Mouse (Mus musculus): ENCODE measurements around the gene Lrrc27. TPM values are rescaled to one million over a fixed set of nuclear protein-coding genes. Genes with fewer than 3 reads are reported as not detected.

Lrrc27 gene
- polyA plus RNA-seq, 1 experiment: not detected

DNA sequence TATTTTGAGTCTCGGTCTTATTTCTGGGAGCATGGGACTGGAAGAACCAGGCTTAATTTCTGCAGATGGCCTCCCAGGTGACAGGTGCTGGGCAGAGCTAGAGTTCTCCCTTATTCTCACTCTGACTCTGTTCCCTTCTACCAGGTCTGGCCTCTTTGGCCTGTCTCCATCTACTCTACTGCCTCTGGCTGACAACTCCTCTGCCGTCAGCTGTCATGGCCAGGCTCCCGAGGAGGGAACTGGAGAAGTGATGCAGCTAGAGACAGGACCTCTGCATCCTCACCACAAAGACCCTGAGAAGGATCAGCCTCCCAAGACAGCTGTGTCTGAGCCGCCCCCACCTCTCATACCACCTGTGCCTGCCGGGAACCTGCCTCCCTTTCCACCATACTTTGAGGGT is 41.8 kb downstream of the Lrrc27 start:
- Histone ChIP-seq H3K9me3 (ENCODE audit: control insufficient read depth, low read length) (no peaks in the 10 kb centered on the region), H3K4me1 (ENCODE audit: control insufficient read depth) (peaks cover 5% of the 10 kb centered on the region), H3K4me3 (replicated peaks) (no peak overlapping the region), H3K27me3 (ENCODE audit: control insufficient read depth) (peaks cover 4% of the 10 kb centered on the region), H3K36me3 (ENCODE audit: control insufficient read depth) (peaks cover 2% of the 10 kb centered on the region; the same call in 1 of the 2 replicates)
- TF ChIP-seq GATA1 (IDR thresholded peaks at IDR 0.05; ENCODE audit: low read length) (no peak), TAL1 (IDR thresholded peaks at IDR 0.05; ENCODE audit: low read length) (no peak)

DNA sequence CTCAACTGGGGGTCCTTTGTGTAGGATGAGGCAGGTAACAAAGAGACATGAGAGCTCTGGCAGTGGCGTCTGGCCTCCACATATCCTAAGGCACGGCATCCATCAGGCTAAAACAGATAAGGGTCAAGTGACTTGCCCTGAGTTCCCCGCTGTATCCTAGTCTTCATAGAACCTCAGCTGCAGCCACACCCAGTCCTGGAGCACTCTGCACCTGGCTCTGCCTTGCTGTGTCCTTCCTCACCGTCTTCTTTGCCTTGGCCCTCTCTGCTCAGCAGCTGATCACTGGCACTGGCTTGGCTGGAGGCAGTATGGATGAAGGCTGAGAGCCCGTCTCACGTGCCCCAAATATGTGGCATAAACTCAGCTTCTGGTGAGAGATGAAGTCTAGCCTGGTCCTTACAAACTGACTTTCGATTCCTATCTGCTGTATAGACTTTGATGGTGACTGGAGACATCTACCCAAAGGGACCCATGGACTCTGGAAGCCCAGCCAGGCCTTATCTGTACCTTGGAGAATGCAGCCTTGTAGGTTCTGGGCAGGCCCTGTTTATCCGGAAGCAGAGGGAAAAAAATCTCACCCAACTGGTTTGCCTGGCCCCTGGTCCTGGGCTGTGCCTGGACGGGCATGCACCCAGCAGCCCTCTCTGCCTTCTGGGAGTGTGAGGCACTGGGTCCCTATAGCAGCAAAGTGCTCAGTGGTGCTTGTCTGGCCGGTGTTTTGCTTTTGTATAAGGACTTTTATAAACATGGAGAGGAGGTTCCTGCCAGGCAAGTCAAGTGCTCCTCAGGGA is 45.2 kb downstream of the Lrrc27 start:
- H3K27me3 ChIP-seq (ENCODE audit: control insufficient read depth): no peaks in the 10 kb centered on the region
- H3K36me3 ChIP-seq (ENCODE audit: control insufficient read depth): peaks cover 2% of the 10 kb centered on the region; the same call in 1 of the 2 replicates
- H3K4me3 ChIP-seq (replicated peaks): no peak overlapping the region
- H3K9me3 ChIP-seq (ENCODE audit: control insufficient read depth, low read length): no peaks in the 10 kb centered on the region
- H3K4me1 ChIP-seq (ENCODE audit: control insufficient read depth): peaks cover 1% of the 10 kb centered on the region; the same call in 1 of the 2 replicates
- no peak for TF ChIP-seq TAL1 (IDR thresholded peaks at IDR 0.05; ENCODE audit: low read length)
- TF ChIP-seq GATA1 (IDR thresholded peaks at IDR 0.05; ENCODE audit: low read length): no peak

DNA sequence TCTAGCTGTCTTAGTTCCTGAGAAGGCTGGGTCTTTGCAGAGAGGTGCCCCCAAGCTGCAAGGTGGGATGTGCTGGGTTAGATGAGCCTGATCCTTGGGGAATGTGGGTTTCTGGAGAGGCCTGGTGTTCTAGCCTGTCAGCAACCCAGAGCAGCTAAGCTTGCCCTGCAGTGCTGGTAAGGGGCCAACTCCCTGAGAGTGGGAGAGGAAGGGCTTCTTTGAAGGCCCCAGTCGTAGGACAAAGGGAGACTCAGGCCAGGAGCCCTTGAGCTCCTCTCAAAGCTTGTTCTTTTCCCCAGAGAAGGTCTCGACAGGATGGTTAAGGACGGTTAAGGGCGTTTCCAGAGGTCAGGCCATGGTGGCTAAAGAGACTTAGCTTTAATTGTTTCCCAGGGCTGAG is 51.5 kb downstream of the Lrrc27 start:
- Histone ChIP-seq H3K27me3 (ENCODE audit: control insufficient read depth) (no peaks in the 10 kb centered on the region), H3K36me3 (ENCODE audit: control insufficient read depth) (no peaks in the 10 kb centered on the region; the same call in 1 of the 2 replicates), H3K4me1 (ENCODE audit: control insufficient read depth) (no peaks in the 10 kb centered on the region), H3K4me3 (replicated peaks) (no peak overlapping the region), H3K9me3 (ENCODE audit: control insufficient read depth, low read length) (no peaks in the 10 kb centered on the region)
- TF ChIP-seq TAL1 (IDR thresholded peaks at IDR 0.05; ENCODE audit: low read length): no peak
- TF ChIP-seq GATA1 (IDR thresholded peaks at IDR 0.05; ENCODE audit: low read length): no peak

DNA sequence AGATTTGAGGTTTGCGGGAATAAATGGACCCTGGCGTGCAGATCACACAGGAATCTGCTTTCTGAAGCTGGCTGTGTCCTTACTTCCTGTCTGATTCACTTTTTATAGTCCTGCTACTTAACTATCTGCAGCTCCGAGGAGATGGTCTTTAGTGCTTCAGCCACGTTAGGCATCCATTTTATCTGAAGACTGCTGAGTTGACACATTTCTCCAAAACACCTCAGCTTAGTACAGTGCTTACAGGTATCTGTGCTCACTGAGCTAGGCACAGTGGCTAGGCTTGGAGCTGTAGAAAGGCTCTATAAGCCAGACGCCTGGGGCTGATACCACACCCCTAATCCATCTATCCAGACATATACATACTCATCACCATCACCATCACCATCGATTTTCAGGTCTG is 52.8 kb downstream of the Lrrc27 start:
- TF ChIP-seq TAL1 (IDR thresholded peaks at IDR 0.05; ENCODE audit: low read length): no peak
- TF ChIP-seq GATA1 (IDR thresholded peaks at IDR 0.05; ENCODE audit: low read length): no peak
- Histone ChIP-seq H3K27me3 (ENCODE audit: control insufficient read depth) (no peaks in the 10 kb centered on the region), H3K9me3 (ENCODE audit: control insufficient read depth, low read length) (no peaks in the 10 kb centered on the region), H3K4me3 (replicated peaks) (no peak overlapping the region), H3K36me3 (ENCODE audit: control insufficient read depth) (no peaks in the 10 kb centered on the region; the same call in 1 of the 2 replicates), H3K4me1 (ENCODE audit: control insufficient read depth) (no peaks in the 10 kb centered on the region)

DNA sequence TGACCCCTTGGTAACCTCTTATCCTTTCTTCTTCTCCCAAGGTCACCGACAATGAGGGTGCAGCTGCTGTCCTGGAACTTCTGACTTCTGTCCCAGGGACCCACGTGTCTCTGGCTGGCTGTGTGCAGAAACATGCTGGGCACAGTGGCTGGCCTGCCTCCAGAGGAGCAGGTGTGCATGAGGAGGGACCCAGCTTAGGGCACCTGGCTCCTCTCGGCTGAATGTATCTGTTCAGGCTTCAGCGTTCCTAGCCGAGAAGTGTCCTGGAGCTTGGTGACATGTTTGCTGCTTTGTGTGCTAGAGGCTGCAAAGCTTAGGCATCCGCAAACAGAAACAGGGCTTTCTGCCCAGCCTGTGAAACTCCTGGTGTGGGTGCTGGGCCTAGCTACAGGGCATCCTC is 53.6 kb downstream of the Lrrc27 start:
- Histone ChIP-seq H3K9me3 (ENCODE audit: control insufficient read depth, low read length) (no peaks in the 10 kb centered on the region), H3K4me1 (ENCODE audit: control insufficient read depth) (no peaks in the 10 kb centered on the region), H3K27me3 (ENCODE audit: control insufficient read depth) (no peaks in the 10 kb centered on the region), H3K4me3 (replicated peaks) (no peak overlapping the region), H3K36me3 (ENCODE audit: control insufficient read depth) (no peaks in the 10 kb centered on the region; the same call in 1 of the 2 replicates)
- no peak for TF ChIP-seq TAL1 (IDR thresholded peaks at IDR 0.05; ENCODE audit: low read length)
- no peak for TF ChIP-seq GATA1 (IDR thresholded peaks at IDR 0.05; ENCODE audit: low read length)

DNA sequence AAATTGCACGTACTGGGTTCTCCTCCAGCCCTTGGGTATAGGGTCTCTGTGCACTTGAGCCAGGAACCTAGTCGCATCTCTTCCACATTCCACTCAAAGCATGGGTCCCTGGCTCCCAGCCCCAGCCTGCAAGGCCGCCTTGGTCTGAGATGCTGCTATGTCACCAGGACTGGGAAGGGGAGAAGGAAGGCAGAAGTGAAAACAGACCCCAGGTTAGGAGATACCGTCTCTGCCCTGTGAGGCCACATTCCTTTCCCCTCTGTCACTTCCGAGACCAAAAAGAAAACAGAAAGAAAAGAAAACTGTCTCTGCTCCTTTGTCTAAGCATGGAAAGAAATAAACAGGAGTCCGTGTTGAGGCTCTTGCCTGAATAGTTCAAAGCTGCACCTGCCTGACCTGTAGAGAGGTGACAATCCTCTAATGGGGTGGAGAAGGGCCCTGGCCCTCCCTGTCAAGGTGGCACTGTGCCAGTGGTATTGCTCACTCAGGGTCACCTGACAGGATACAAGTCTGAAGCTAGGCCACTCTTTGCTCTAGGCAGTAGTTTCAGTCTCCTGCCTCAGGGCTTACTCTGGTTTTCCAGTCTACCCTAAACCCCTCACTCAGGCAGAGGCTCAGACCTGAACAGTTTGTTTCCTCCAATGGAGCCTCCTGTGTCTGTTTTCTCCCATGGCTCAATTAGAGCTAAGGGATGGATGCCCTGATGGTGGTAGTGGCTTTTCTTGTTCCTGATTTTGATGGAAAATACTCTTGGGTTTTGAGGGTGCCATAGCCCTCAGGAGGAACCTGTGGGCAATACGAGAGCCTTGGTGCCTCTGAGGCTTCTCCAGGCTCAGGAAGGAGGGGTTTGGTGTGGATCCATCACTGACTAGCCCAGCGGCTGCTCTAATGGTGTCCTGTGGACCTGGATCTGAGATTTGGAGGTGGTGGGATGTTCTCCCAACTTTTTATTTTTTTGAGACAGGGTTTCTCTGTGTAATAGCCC is 54.4 kb downstream of the Lrrc27 start:
- no peaks in the 10 kb centered on the region; the same call in 1 of the 2 replicates for H3K4me1 ChIP-seq (ENCODE audit: control insufficient read depth)
- no peaks in the 10 kb centered on the region for H3K27me3 ChIP-seq (ENCODE audit: control insufficient read depth)
- H3K9me3 ChIP-seq (ENCODE audit: control insufficient read depth, low read length): no peaks in the 10 kb centered on the region
- no peak overlapping the region for H3K4me3 ChIP-seq (replicated peaks)
- no peak for TF ChIP-seq GATA1 (IDR thresholded peaks at IDR 0.05; ENCODE audit: low read length)
- no peak for TF ChIP-seq TAL1 (IDR thresholded peaks at IDR 0.05; ENCODE audit: low read length)
- H3K36me3 ChIP-seq (ENCODE audit: control insufficient read depth): no peaks in the 10 kb centered on the region; the same call in 1 of the 2 replicates

DNA sequence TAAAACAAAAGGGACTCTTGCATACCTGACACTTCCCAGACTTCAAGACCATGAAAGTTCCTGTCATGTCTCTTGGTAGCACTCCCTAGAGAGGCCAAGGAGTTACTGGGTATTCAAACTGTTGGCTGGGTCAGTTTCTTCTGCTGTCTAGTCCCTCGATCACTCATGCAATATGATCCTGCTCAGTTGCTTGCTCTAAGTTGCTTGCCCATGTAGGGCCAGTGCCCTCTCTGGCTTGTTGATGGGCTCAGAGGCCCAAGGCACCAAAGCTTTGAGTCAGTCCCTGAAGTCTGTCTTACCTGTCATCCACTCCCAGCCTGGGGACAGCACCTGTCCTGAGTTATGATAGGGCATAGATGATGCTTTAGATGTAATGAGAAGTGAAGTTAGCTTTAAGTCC is 58.0 kb downstream of the Lrrc27 start:
- no peaks in the 10 kb centered on the region; the same call in 1 of the 2 replicates for H3K36me3 ChIP-seq (ENCODE audit: control insufficient read depth)
- H3K4me3 ChIP-seq (replicated peaks): no peak overlapping the region
- H3K4me1 ChIP-seq (ENCODE audit: control insufficient read depth): peaks cover 5% of the 10 kb centered on the region; the same call in 1 of the 2 replicates
- H3K9me3 ChIP-seq (ENCODE audit: control insufficient read depth, low read length): no peaks in the 10 kb centered on the region
- no peaks in the 10 kb centered on the region; the same call in 1 of the 2 replicates for H3K27me3 ChIP-seq (ENCODE audit: control insufficient read depth)
- no peak for TF ChIP-seq GATA1 (IDR thresholded peaks at IDR 0.05; ENCODE audit: low read length)
- no peak for TF ChIP-seq TAL1 (IDR thresholded peaks at IDR 0.05; ENCODE audit: low read length)

DNA sequence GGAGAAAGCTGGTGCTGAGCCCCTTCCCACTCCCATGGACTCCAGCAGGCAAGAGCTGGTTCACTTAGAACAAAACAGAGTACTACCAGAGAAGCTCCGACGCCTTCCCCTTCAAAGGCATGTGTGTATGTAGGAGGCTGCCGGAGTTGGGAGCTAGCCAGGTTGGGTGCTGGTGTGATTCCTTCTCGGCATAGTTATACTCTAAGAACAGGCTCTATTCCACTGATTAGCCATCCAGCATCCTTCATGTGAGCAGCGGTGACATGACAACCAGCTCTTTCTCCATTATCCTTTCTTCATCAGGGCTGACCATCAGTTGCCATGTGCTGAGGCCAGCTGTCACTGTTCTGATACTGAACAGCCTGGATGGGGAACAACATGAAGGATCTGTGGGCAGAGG is 59.1 kb downstream of the Lrrc27 start:
- TF ChIP-seq TAL1 (IDR thresholded peaks at IDR 0.05; ENCODE audit: low read length) (no peak), GATA1 (IDR thresholded peaks at IDR 0.05; ENCODE audit: low read length) (no peak)
- no peak overlapping the region for H3K4me3 ChIP-seq (replicated peaks)
- peaks cover 5% of the 10 kb centered on the region; the same call in 1 of the 2 replicates for H3K4me1 ChIP-seq (ENCODE audit: control insufficient read depth)

More for the DNA sequence above, 59.1 kb downstream of the Lrrc27 start:
- no peaks in the 10 kb centered on the region for H3K9me3 ChIP-seq (ENCODE audit: control insufficient read depth, low read length)
- no peaks in the 10 kb centered on the region; the same call in 1 of the 2 replicates for H3K36me3 ChIP-seq (ENCODE audit: control insufficient read depth)
- no peaks in the 10 kb centered on the region; the same call in 1 of the 2 replicates for H3K27me3 ChIP-seq (ENCODE audit: control insufficient read depth)

All from erythroblast, embryonic 14.5 days (primary cell).